Mouse (Mus musculus): ENCODE data around the gene Mad1l1.

Mad1l1 gene

DNA sequence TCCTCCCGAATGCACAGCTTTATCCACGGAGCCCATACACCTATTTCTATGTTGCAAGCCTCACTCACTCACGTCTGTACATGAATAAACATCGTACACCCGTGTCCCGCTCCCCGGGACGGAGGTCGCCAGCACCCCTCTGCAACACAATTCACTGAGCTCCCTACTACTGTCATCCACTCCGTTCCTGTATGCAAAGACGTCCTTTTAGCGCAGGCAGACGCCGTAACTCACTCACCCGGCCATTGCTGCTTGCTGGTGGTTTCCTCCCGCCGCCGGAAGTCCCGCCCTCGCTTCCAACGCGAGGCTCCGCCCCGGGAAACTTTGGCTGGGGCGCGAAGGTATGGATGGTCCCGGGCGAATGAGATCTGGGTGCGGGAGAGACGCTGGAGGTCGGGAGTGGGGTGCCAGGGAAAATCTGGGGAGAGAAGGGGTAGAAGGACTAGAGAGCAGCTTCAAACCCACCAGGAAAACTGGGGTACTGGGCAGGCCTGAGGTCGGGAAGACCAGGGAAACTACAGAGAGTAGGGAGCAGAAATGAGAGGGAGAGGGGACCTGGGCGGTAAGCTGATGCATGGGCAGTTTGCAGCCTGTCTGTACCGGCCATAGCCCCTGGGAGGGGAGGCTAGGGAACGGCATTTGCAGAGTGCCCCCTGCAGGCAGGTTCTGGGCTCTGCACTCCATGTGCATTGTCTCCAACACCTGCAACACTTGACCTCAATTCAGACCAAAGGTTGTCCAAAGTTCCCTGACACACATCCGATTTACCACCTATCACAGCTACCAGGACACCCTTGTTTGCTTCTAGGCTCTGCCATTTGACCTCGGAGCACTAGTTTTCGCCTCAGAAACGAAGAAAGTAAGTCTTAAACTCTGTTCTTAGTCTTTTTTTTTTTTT lies 10.5 kb upstream of the Mad1l1 start, which contains the start of gene Mrm2:
Gene Mrm2 (minus strand): TSS at position 284 of the 898 bp plus-strand sequence.
- DNase-seq (ENCODE audit: low spot score in 2 of 2) = peak; percentile 69 to 77

DNA sequence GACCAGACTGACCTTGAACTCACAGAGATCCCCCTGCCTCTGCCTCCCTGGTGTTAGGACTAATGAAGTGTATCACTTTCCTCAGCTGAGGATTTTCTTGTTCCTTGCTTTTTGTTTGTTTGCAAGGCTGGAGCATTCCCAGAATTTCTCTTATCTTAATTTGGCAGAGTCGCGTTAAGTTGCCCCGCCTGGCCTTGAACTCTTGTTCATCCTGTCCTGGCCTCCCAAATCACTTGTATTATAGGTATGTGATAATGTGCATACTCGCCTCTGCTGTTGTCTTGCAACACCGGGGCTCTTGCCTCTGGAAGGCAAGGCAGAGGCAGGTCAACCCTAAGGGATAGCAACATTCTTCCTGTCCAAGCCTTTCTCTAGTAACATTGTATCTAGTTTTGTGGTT lies 2.7 kb upstream of the Mad1l1 start:
- no peak for DNase-seq (ENCODE audit: low spot score in 2 of 2)

DNA sequence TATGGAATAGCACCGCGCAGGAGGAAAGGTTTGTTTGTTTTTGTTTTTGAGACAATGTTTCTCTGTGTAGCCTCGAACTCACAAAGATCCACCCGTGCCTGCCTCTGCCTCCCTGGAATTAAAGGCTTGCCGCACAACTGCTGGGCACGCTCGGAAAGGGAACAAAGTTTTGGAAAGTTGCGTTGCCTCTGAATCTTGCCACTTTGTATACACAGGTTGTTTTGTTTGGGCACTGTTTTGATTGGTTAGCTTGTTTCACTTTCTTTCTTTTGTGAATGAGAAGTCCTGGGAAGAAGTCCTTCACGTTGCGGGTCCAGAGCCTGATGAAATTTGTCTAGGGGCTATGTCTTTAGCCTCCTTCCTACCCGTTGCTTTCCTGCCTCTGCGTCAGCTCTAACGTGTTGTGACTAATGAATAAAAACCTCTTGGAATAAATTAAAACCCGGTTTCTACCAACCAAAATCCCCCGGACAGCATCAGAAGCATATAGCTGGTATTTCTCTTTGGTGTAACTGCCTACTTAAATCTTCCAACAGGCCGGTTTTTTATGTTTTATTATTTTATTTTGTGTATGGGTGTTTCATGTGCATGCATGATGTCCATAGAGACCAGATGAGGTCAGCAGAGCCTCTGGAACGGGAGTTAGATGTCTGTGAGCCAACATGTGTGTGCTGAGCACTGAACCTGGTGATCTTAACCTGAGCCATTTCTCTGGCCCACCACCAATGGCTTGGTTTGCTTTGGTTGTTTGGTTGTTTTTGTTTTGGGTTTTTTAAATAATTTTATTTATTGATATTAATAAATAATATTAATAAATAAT lies 614 bp upstream of the Mad1l1 start:
- DNase-seq (ENCODE audit: low spot score in 2 of 2) = no peak

DNA sequence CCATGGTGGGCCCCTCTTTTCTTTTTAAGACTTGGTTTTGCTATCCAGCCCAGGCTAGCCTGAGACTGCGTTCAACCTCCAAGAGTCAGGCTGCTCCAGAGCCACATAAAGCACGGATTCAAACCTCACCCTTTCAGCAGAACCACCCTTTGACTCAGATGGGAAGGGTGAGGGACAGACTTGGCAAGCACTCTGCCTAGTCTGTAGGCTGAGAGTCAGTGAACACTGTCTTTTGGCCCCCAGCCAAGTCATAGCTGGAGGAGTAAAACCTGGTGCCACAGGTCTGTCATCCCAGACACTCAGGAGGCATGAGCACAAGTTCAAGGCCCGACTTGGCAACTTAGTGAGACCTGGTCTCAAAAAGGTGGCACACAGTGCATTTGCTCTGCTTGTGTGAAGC lies 4.6 kb downstream of the Mad1l1 start:
- no peak for DNase-seq (ENCODE audit: low spot score in 2 of 2)

DNA sequence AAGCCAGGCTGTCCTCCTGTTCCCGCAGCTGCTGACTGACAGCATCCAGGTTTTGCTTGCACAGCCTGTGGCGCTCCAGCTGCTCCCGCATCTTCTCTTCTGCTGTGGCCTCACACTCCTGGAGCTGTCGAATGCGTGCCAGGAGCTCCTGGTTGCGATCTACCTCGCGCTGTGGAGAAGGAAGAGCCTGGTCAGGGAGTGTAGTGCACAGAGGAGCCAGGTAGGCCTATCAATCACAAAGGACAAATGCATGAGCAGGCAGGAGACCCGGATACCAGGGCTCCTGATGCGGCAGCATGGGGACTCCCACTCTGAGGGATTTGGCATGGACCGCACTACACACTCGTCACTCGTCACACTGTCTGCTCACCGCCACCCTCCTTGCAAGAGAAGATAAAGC lies 13.8 kb downstream of the Mad1l1 start:
- DNase-seq (ENCODE audit: low spot score in 2 of 2) = no peak

DNA sequence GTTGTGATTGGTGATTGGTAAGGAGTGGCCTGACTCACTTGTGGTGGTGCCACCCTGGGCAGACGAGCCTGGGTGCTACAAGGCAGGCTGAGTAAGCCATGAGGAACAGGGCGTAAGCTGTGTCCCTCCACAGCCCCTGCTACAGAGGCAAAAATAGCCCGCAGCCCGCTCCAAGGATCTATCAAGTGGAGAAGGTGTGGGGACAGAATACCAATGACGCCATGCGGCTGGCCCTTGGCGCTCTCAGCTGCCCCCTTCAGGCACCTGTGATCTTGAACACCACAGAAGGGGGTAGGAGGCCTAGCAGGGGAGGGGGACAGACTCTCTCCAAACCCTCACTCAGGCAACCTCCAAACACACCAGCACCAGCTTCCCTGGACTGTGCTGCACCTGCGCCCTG lies 15.3 kb downstream of the Mad1l1 start:
- DNase-seq (ENCODE audit: low spot score in 2 of 2) = no peak

DNA sequence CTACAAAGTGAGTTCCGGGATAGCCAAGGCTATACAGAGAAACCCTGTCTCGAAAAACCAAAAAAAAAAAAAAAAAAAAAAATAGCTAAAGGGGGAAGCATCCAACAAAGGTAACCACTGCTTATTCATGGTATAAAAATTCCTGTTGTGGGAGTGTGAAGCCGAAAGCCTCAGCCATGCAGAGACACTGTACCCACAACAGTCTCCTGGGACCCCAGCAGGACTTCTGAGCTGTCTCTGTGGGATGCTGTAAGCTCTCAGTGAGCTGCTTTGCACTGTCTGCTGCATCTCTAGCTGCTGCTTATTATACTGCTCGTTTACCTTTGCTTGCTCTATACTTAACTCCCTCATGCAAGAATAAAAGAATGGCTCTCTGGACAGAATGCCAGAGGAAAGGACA lies 23.1 kb downstream of the Mad1l1 start:
- no peak for DNase-seq (ENCODE audit: low spot score in 2 of 2)

DNA sequence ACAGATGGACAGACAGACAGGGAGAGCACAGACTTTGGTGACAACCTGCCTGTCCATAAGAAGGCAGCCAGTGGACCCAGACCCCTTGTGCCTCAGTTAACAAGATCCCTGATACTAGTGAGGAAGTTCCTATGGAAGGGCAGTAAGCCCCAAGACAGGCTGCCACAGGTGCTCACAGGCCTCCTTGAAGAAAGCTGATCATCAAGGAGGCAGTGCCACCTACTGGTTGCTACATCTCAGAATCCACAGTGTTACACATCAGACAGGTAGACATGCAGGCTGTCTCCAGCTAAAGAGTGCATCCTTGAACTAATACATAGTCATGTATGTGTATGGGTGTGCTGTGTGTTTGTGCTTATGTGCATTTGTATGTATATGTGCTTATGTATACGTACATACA lies 29.2 kb downstream of the Mad1l1 start:
- peak; percentile 47 to 78 for DNase-seq (ENCODE audit: low spot score in 2 of 2)

DNA sequence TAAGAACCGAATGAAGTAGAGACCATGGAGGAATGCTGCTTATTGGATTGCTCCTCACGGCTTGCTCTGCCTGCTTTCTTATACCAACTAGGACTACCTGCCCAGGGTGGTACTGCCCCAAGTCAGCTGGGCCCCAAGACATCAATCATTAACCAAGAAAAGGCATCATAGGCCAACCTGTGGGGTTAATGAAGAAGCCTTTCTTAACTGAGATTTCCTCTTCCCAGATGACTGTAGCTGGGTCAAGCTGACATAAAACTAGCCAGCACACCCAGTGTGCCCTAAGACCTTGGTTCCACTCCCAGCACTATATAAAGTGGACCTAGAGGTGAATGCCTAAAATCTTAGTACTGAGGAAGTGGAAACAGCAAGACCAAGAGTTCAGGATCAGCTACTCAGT lies 32.2 kb downstream of the Mad1l1 start:
- DNase-seq (ENCODE audit: low spot score in 2 of 2) = no peak

DNA sequence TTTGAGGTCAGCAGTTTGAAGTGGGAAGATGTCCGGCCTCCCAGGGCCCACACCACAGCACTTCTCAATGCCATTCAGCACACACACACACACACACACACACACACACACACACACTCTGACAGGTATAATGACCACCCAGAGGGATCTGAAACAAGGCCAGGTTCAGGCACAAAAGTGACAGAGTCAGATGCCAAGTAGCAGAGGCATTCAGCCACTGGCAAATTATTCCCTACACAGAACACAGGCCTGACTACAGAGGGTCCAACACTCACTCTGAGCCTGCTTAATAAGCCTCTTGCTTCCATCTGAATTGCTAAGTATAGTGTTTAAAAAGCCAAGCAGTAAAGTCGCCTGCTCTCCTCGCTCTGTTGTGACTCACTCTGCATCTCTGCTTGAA lies 33.1 kb downstream of the Mad1l1 start:
- no peak for DNase-seq (ENCODE audit: low spot score in 2 of 2)

DNA sequence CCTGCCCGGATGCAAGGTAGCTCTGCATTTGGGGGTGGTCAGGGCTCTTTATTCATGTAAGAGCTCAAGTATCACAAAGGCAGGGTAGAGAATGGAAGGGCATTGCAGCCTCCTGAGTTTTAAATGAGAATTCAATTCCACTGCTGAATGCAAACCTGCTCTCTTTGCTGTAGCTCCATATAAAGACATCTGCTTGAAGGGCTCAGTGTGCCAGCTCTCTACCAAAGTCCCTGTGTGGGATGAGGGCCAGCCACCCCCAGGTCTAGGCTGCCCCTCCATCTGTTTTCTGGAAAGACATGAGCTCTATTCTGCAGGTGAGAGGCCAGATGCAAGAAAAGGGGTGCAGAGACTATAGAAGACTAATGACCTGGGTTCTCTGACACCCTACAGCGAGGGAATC lies 36.6 kb downstream of the Mad1l1 start:
- DNase-seq (ENCODE audit: low spot score in 2 of 2) = peak; percentile 11 to 40

DNA sequence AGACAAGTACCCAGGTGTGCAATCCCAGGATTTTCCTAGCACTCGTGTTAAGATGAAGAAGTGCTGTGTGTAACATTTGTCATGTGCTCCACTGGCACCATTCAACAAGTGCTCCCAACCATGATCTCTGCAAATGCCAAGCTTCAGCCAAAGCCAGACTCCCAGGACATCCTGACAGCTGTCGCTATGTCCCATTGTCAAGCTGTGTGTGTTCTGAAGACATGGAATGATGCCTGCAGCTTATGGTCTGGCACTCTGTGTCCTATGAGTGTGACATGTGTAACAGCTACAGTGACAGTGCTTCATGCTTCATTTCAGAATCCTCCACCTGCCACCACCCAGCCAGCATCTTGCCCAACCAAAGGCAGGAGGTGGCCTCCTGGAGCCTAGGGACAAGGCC lies 37.3 kb downstream of the Mad1l1 start:
- no peak for DNase-seq (ENCODE audit: low spot score in 2 of 2)

DNA sequence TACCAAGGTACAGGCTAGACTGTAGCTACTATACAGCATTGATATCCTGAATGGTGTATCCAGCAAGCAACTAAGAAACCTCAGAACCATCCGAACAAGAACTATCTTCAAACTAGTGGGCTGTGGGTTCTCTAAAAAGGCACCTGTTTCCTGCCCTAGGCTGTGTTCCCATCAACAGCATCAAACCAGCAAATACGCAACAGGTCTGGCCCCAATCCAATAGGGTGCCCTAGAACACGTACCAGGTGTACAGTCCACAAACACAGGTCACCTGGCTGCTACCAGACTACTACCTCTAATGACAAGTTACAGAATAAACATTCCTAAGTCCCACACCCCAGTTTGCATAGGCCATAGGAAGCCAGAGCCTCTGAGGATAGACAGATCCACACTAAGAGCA lies 38.5 kb downstream of the Mad1l1 start:
- no peak for DNase-seq (ENCODE audit: low spot score in 2 of 2)

DNA sequence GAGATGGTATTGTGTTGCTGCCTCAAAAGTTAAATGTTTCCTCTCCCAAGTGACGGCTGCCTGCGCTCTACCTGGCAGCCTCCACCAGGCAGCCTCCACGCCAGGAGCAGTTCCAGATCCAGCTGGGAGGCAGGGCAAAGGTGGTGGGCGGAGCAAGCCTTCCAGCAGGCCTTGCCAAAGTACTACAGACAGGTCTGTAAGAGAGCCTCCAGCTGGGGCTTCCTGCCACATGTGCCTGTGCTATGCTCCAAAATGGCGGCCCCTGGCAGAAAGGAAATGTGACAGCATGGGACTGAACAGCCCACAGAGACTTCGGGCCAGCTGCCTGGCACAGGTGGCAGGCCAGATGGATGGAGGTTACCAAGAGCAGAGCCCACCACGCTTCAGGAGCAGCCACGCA lies 39.0 kb downstream of the Mad1l1 start:
- DNase-seq (ENCODE audit: low spot score in 2 of 2) = no peak

DNA sequence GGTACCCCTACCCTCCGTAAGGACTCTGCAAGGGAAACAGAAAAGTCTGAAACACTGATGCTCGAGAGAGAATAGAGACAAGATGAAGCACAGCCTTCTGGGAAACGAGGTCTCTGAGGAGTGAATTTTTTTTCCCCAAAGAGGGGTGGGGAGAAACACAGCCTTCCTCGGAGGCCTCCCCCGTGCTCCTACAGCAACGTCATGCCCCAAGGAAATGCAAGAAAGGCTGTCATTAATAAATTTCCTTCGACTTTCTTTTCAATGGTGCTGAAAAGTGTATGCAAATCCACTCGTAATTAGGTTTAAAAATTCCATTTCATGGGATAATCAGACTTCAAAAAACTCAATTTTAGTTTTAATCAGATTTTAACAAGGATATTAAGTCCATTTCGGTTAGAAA lies 41.1 kb downstream of the Mad1l1 start:
- no peak for DNase-seq (ENCODE audit: low spot score in 2 of 2)

DNA sequence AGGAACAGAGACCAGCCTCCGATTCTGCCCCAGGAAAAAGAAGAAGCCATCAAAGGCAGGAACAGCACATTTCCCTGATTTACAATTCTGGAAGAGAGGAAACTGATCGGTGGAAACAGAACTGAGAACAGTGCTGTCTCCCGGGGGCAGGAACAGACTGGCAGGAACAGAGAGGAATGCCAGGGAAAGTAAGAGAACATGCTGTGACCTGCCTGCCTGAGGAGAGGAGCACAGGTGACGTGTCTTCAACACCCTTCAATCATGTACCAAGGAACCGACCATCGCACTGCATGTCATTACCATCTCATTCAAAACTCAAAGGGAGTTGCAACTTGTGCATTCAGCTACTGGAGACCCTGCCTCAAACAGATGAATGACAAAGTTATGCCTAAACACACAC lies 44.6 kb downstream of the Mad1l1 start:
- no peak for DNase-seq (ENCODE audit: low spot score in 2 of 2)

DNA sequence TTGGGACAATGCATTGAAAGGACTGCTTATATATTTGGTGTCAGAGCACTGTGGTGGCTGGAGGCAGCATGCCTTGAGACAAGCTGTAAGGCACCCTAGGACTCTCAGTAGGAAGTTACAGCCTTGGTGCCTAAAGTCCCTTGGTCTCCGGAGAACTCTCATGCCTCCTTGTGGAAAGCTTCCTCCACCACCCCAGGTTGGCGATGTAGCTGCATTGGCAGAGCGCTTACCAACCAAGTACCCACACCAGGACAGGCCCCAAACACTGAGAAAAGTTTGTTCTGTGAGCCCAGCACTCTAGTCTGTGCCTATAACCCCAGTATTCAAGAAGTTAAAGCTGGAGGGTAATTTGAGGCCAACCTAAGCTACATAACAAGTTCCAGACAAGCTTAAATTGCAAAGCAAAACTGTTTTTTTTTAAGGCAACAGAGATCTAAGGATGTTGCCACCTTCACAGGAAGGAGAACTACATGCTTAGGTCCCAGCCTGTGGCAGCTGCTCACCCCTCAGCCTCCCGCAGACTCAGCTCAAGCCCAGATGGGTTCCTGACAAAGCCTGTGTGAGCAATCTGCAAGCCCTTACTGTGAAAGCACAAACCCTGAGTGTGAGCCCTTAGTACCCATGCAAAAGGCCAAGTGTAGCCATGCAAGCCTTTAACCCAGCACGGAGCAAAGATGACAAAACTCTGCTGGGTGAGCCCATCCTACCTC lies 50.2 kb downstream of the Mad1l1 start:
- no peak for DNase-seq (ENCODE audit: low spot score in 2 of 2)

DNA sequence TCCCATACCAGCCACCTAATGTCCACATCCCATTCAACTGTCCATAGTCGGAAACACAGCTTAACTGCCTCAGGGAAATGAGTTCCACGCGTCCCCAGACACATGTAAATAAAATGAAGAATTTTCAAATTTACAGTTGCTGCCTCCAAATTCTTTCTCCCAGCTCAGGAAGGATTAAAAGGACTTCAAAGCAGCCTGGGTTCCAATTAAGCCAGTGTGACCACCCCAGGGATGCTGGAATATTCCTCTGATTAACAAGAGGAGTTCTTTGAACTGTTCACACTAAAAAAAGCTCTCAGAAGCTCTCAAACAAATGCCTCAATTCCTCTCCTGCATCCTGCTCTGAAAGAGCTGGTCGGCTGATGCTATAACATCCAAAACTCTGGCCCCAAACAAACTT lies 53.0 kb downstream of the Mad1l1 start:
- DNase-seq (ENCODE audit: low spot score in 2 of 2) = no peak

DNA sequence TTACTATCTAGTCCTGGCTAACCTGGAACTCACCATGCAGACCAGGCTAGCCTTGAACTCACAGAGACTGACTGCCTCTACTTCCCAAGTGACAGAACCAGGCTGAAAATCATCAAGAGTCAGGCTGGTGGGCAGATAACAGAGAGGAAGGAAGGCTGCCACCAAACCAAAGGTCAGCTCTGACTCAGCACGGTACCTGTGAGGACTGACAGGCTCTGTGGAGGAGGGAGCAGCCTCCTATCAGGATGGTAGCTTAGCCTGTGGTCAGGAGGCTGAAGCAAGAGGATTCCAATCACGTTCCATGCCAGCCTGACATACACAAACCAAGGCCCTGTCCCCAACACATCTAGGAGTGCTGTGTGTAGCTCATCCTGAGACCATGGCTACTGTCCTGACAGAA lies 54.3 kb downstream of the Mad1l1 start:
- DNase-seq (ENCODE audit: low spot score in 2 of 2) = no peak

DNA sequence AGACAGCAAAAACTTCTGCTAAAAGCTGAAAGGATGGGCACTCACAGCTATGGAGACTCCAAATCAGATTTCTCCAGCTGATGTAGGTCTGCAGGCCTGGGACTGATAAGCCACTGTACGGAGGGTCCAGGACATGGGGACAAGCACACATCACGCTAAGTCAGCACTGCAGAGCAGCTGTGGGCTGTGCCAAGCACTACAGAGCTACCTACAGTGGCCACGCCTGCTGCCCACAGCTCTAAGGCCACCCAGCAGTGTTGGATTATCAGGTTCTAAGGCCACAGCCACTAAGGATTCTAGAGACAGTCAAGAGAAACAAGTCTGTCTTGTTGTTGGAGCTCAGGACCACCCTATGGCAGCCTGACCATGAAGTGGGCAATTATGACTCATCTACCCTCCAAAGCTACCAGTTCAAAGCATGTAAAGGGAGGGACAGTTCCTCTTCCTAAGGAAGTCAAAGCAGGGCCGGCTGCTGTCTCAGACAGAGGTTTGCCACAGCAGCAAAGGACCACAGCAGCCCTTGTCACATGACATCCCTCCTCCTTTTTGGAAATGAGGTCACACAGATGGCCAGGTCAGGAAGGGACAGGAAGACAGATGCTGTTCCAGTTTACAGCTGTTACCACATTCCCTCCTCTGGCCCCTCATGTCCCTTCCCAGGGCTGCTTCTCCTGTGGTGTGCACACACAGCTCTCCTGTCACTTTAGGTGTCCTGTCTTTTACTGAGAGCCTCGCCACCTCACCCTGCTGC lies 56.4 kb downstream of the Mad1l1 start:
- DNase-seq (ENCODE audit: low spot score in 2 of 2) = no peak

Data from frontal cortex, postnatal 36 days (tissue).